Mouse (Mus musculus): ENCODE results near the gene Tmem203. TPM values are rescaled to one million over a fixed set of nuclear protein-coding genes. Genes with fewer than 3 reads are reported as not detected.

Gene Tmem203
- polyA plus RNA-seq, 1 experiment from 2014 or later: 16.3 TPM

- H3K4me1 ChIP-seq (ENCODE audit: control insufficient read depth in 2 of 2, insufficient read depth in 2 of 2, low read length in 2 of 2): no peaks in the 10 kb centered on the region
- no peaks in the 10 kb centered on the region for H3K9me3 ChIP-seq (ENCODE audit: control insufficient read depth, low read length)
- H3K27ac ChIP-seq (replicated peaks in 1 of 2; ENCODE audit: control insufficient read depth in 1 of 2, insufficient read depth in 1 of 2, low read depth in 2 of 2, low read length in 2 of 2): no peak overlapping the region
- no peaks in the 10 kb centered on the region for H3K36me3 ChIP-seq (ENCODE audit: control insufficient read depth, insufficient read depth, low read length)
- WGBS: 61% methylated on average over 5 of the region's 5 CpGs
- peaks cover 27% of the 10 kb centered on the region for H3K27me3 ChIP-seq (ENCODE audit: control insufficient read depth, insufficient read depth, low read length)
- H3K4me3 ChIP-seq (ENCODE audit: control insufficient read depth in 1 of 2, insufficient read depth in 1 of 2, low read depth in 1 of 2, low read length in 2 of 2): no peak overlapping the region
- ATAC-seq (ENCODE audit: insufficient number of reproducible peaks, insufficient read depth, low FRiP score, low read depth): no peak
- H3K9ac ChIP-seq (ENCODE audit: low read length): no peak overlapping the region
- no peak overlapping the region for H3K4me2 ChIP-seq (ENCODE audit: low read length)
These were observed 20.6 kb upstream of the Tmem203 start for GRCm38 (mm10) chr2:25234551-25235220.

GRCm38 (mm10) chr2:25236614-25237013, 18.6 kb upstream of the Tmem203 start, which contains the start of gene Rnf224:
Gene Rnf224 (minus strand): TSS chr2:25236787.
- Histone ChIP-seq H3K27me3 (ENCODE audit: control insufficient read depth, insufficient read depth, low read length) (peaks cover 17% of the 10 kb centered on the region), H3K9ac (ENCODE audit: low read length) (no peak within 1 kb of the TSS), H3K9me3 (ENCODE audit: control insufficient read depth, low read length) (no peaks in the 10 kb centered on the region), H3K4me2 (ENCODE audit: low read length) (no peak within 1 kb of the TSS), H3K36me3 (ENCODE audit: control insufficient read depth, insufficient read depth, low read length) (no peaks in the 10 kb centered on the region), H3K4me1 (ENCODE audit: control insufficient read depth in 2 of 2, insufficient read depth in 2 of 2, low read length in 2 of 2) (peaks cover 7% of the 10 kb centered on the region in 2 experiments), H3K27ac (replicated peaks in 1 of 2; ENCODE audit: control insufficient read depth in 1 of 2, insufficient read depth in 1 of 2, low read depth in 2 of 2, low read length in 2 of 2) (no peak within 1 kb of the TSS), H3K4me3 (ENCODE audit: control insufficient read depth in 1 of 2, insufficient read depth in 1 of 2, low read depth in 1 of 2, low read length in 2 of 2) (no peak within 1 kb of the TSS)
- no peak for ATAC-seq (ENCODE audit: insufficient number of reproducible peaks, insufficient read depth, low FRiP score, low read depth)
- WGBS: 22% methylated on average over 8 of the region's 8 CpGs

GRCm38 (mm10) chr2:25237522-25237921, 17.7 kb upstream of the Tmem203 start:
- H3K4me2 ChIP-seq (ENCODE audit: low read length): no peak overlapping the region
- H3K27me3 ChIP-seq (ENCODE audit: control insufficient read depth, insufficient read depth, low read length): peaks cover 21% of the 10 kb centered on the region

GRCm38 (mm10) chr2:25238106-25238505, 17.1 kb upstream of the Tmem203 start:
- no peaks in the 10 kb centered on the region for H3K36me3 ChIP-seq (ENCODE audit: control insufficient read depth, insufficient read depth, low read length)
- no peak for ATAC-seq (ENCODE audit: insufficient number of reproducible peaks, insufficient read depth, low FRiP score, low read depth)
- H3K9me3 ChIP-seq (ENCODE audit: control insufficient read depth, low read length): no peaks in the 10 kb centered on the region
- H3K9ac ChIP-seq (ENCODE audit: low read length): no peak overlapping the region
- H3K4me2 ChIP-seq (ENCODE audit: low read length): no peak overlapping the region
- peaks cover 8 to 18% of the 10 kb centered on the region in 2 experiments for H3K4me1 ChIP-seq (ENCODE audit: control insufficient read depth in 2 of 2, insufficient read depth in 2 of 2, low read length in 2 of 2)
- no peak overlapping the region for H3K4me3 ChIP-seq (ENCODE audit: control insufficient read depth in 1 of 2, insufficient read depth in 1 of 2, low read depth in 1 of 2, low read length in 2 of 2)
- H3K27me3 ChIP-seq (ENCODE audit: control insufficient read depth, insufficient read depth, low read length): peaks cover 27% of the 10 kb centered on the region
- H3K27ac ChIP-seq (replicated peaks in 1 of 2; ENCODE audit: control insufficient read depth in 1 of 2, insufficient read depth in 1 of 2, low read depth in 2 of 2, low read length in 2 of 2): no peak overlapping the region

More at GRCm38 (mm10) chr2:25237522-25237921, 17.7 kb upstream of the Tmem203 start:
- H3K27ac ChIP-seq (replicated peaks in 1 of 2; ENCODE audit: control insufficient read depth in 1 of 2, insufficient read depth in 1 of 2, low read depth in 2 of 2, low read length in 2 of 2): no peak overlapping the region
- H3K9me3 ChIP-seq (ENCODE audit: control insufficient read depth, low read length): no peaks in the 10 kb centered on the region
- no peak overlapping the region for H3K4me3 ChIP-seq (ENCODE audit: control insufficient read depth in 1 of 2, insufficient read depth in 1 of 2, low read depth in 1 of 2, low read length in 2 of 2)
- 53% methylated on average over 4 of the region's 4 CpGs for WGBS
- no peak for ATAC-seq (ENCODE audit: insufficient number of reproducible peaks, insufficient read depth, low FRiP score, low read depth)
- H3K9ac ChIP-seq (ENCODE audit: low read length): no peak overlapping the region
- peaks cover 8 to 14% of the 10 kb centered on the region in 2 experiments for H3K4me1 ChIP-seq (ENCODE audit: control insufficient read depth in 2 of 2, insufficient read depth in 2 of 2, low read length in 2 of 2)
- H3K36me3 ChIP-seq (ENCODE audit: control insufficient read depth, insufficient read depth, low read length): no peaks in the 10 kb centered on the region

GRCm38 (mm10) chr2:25239766-25240165, 15.5 kb upstream of the Tmem203 start:
- Histone ChIP-seq H3K9ac (ENCODE audit: low read length) (no peak overlapping the region), H3K4me1 (ENCODE audit: control insufficient read depth in 2 of 2, insufficient read depth in 2 of 2, low read length in 2 of 2) (peaks cover 8 to 18% of the 10 kb centered on the region in 2 experiments), H3K27ac (replicated peaks in 1 of 2; ENCODE audit: control insufficient read depth in 1 of 2, insufficient read depth in 1 of 2, low read depth in 2 of 2, low read length in 2 of 2) (no peak overlapping the region), H3K9me3 (ENCODE audit: control insufficient read depth, low read length) (no peaks in the 10 kb centered on the region), H3K4me2 (ENCODE audit: low read length) (no peak overlapping the region), H3K4me3 (ENCODE audit: control insufficient read depth in 1 of 2, insufficient read depth in 1 of 2, low read depth in 1 of 2, low read length in 2 of 2) (no peak overlapping the region), H3K36me3 (ENCODE audit: control insufficient read depth, insufficient read depth, low read length) (no peaks in the 10 kb centered on the region), H3K27me3 (ENCODE audit: control insufficient read depth, insufficient read depth, low read length) (peaks cover 28% of the 10 kb centered on the region)
- no peak for ATAC-seq (ENCODE audit: insufficient number of reproducible peaks, insufficient read depth, low FRiP score, low read depth)
- WGBS: 76% methylated on average over 3 of the region's 3 CpGs

- H3K27me3 ChIP-seq (ENCODE audit: control insufficient read depth, insufficient read depth, low read length): peaks cover 28% of the 10 kb centered on the region
- ATAC-seq (ENCODE audit: insufficient number of reproducible peaks, insufficient read depth, low FRiP score, low read depth): no peak
- no peak overlapping the region for H3K27ac ChIP-seq (replicated peaks in 1 of 2; ENCODE audit: control insufficient read depth in 1 of 2, insufficient read depth in 1 of 2, low read depth in 2 of 2, low read length in 2 of 2)
- H3K4me2 ChIP-seq (ENCODE audit: low read length): peak overlapping the region; percentile 98
- H3K9ac ChIP-seq (ENCODE audit: low read length): peak overlapping the region; percentile 2; the same call in 1 of the 2 replicates
- 53% methylated on average over 8 of the region's 8 CpGs for WGBS
- no peaks in the 10 kb centered on the region for H3K36me3 ChIP-seq (ENCODE audit: control insufficient read depth, insufficient read depth, low read length)
- peaks cover 8 to 18% of the 10 kb centered on the region in 2 experiments for H3K4me1 ChIP-seq (ENCODE audit: control insufficient read depth in 2 of 2, insufficient read depth in 2 of 2, low read length in 2 of 2)
- peak overlapping the region; percentile 19 to 28; a peak in 3 of 4 replicates for H3K4me3 ChIP-seq (ENCODE audit: control insufficient read depth in 1 of 2, insufficient read depth in 1 of 2, low read depth in 1 of 2, low read length in 2 of 2)
- no peaks in the 10 kb centered on the region for H3K9me3 ChIP-seq (ENCODE audit: control insufficient read depth, low read length)
These were observed 14.9 kb upstream of the Tmem203 start for GRCm38 (mm10) chr2:25240310-25240709.

DNA sequence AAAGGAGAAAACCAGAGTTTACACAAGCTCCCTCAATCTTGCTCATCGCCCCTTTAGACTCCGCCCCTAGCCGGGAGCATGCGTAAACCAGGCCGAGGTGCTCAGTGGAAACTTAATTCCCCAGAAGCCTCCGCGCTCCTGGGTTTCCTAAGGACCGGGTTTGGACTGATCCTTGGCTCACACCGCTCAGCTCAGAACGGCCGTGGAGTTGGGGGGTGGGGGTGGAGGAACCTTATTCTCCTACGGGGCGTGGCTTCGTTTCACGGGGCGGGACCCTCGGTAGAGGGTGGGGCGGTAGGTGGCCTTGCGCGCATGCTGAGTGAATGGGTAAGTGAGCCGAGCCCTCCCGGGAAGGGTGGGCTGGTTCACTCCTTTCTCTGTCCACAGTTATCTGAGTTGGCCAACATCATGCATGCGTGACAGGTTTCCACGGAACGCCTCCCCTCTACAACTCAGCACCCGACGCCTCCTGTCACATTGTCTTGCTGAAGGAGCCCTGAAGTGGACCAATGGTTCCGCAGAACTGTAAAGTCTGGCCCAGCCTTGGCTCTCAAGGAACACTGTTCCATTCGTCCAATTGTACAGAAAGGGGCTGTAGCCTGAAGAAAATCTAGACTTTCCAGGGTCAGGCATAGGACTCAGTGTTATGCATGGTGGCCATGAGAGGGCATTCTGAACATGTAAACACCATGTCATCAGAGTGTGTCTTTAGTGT, 14.4 kb upstream of the Tmem203 start:
- Histone ChIP-seq H3K4me2 (ENCODE audit: low read length) (peak overlapping the region; percentile 98), H3K9me3 (ENCODE audit: control insufficient read depth, low read length) (no peaks in the 10 kb centered on the region), H3K27ac (replicated peaks in 1 of 2; ENCODE audit: control insufficient read depth in 1 of 2, insufficient read depth in 1 of 2, low read depth in 2 of 2, low read length in 2 of 2) (no peak overlapping the region), H3K27me3 (ENCODE audit: control insufficient read depth, insufficient read depth, low read length) (peaks cover 28% of the 10 kb centered on the region), H3K4me3 (ENCODE audit: control insufficient read depth in 1 of 2, insufficient read depth in 1 of 2, low read depth in 1 of 2, low read length in 2 of 2) (peak overlapping the region; percentile 19 to 28), H3K9ac (ENCODE audit: low read length) (peak overlapping the region; percentile 2; the same call in 1 of the 2 replicates), H3K36me3 (ENCODE audit: control insufficient read depth, insufficient read depth, low read length) (no peaks in the 10 kb centered on the region), H3K4me1 (ENCODE audit: control insufficient read depth in 2 of 2, insufficient read depth in 2 of 2, low read length in 2 of 2) (peaks cover 8 to 18% of the 10 kb centered on the region in 2 experiments)
- WGBS: 2% methylated on average over 29 of the region's 29 CpGs
- ATAC-seq (ENCODE audit: insufficient number of reproducible peaks, insufficient read depth, low FRiP score, low read depth): peak; percentile 64

Measured in heart, embryonic 14.5 days (tissue).